Mouse (Mus musculus) testis, adult 10 weeks (tissue): ENCODE data around the gene Usp45. TPM values are rescaled to one million over a fixed set of nuclear protein-coding genes. Genes with fewer than 3 reads are reported as not detected.

Experiments
- polyA plus RNA-seq: library from polyadenylated mRNA; stranded (reverse); fragments of 350-450 nt; fragmentation: Illumina TruSeq; extraction: RNeasy Lipid Tissue Mini Kit (QIAGEN cat#74804); gene quantifications from one replicate; pipeline ENCODE4 v1.2.3, GENCODE M21; 2014; ENCODE audit warnings: low read depth, low replicate concordance

Gene Usp45
- polyA plus RNA-seq: 43.1 TPM

DNA sequence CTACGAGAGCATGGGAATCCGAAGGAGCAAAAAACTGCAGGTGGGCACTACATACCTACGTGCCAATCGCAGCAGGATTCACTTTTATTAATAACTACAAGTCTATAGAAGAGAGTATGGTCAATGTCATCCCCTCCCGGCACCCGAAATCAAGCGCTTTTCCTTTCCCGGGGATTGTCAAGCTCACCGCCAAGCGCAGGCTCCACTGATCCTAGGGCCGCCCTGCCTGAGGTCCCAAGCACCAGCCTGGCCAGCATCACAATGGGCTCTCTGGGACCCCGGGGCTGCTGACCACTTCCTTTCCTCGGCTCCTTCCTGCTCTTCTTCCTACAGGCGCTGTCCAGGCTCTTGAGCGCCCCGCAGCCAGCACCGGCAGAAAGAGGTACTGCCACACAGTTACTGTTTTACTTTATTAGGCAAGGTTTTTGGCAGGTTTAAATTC is at the start of gene Usp45, which contains the start of gene Tstd3:
TSS of gene Usp45 (plus strand) at position 294 of the 442 bp plus-strand sequence.
TSS of gene Tstd3 (minus strand) at position 350 of the 442 bp plus-strand sequence.

DNA sequence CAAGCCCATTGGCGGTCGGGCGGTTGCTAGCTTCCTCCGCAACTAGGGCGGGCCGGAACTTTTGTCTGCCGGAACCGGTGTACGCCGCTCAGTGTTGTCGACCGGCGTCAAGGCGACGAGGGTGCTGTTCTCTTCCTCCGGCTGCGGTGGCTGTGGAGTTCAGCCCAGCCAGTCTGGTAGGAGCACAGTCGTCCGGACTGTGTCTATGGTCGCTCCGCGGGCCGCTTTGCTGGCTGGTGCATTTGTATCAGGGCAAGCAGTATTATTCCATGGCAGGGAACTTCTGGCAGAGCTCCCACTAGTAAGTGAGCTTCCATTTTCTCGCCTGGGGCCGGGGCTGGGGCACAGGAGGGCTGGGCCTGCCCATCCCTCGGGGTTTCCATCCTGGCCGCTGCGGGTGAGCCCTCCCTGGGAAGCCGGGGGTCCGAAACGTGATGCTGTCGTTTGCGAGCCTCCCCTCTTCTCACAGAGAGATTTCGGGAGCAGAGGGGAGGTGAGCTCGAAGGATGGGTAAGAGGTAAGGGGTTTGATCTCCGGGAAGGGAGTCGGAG is 39.3 kb upstream of the Usp45 start, which contains the start of gene Ccnc:
TSS of gene Ccnc (plus strand) at position 87 of the 551 bp plus-strand sequence.

DNA sequence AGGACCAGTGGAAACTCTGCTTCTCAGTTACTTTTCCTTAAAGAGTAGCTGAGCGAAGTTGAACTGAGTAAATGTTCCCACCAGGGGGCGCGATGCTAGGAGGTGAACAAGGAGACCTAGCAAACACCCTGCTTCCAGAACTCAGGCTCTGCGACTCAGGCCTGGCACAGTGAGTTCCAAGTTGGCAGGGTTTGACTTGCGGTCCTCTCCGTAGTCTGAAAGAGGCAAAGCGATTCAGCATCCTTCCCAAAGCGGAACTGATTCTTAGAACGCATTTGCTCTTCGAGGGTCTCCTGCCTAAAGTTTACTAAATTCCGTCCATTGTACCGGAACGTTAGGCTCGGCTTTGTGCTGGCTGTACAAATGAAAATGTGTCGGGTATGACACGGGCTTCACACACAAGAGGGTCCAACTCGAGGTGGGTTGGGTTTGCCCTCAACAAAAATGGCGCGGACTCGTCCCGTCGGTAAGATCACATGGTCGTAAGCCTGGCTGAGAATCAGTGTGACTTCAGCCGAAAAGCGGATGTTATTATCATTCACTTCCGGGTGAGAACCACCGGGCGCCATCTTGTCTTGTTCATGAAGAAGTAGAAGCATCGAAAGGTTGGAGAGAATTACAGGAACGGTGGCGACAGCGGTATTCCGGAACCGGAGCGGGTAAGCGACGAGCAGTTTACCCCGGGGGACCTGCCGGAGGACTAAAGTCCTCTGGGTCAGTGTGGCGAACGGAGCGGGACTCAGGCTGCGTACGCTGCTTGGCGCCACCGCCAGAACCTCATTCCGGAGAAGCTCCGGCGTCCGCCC is 80.7 kb downstream of the Usp45 start, which contains the start of gene Pnisr:
TSS of gene Pnisr (plus strand) at position 103 of the 806 bp plus-strand sequence.

DNA sequence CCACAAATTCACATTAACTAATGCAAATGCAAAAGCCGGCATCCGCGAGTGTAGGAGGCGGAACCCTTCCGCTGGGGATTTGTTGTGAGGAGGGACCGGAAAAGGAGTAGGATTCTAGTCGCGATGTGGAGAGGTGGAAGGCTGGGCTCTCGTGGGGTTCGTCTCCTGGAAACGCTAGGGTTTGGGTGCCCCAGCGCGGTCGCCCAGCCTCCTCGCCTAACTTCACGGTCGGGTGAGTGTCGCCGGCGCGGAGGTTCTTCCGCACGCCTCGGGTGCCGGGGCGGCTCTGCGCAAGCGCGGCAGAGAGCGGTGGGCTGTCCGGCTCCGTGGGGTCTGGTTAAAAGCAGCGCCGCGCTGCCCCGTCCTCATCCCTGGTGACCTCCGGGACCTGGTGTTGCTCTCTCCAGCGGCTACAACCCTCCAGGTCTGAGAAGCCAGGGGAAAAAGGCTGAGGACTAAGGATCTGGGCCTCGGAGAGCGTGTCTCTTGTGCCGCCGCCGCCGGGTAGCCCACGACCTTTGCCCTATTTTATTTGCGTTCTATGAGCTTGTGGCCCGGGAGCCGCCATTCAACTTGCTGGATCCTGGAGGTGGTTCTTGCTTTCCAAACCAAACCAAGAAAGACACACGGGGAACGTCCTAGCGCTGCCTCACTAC is 112.7 kb downstream of the Usp45 start, which contains the start of gene Coq3:
TSS of gene Coq3 (plus strand) at position 109 of the 656 bp plus-strand sequence.

Other genes with a start within 250 kb of the Usp45 start
- gene Prdm13, start 81.2 kb upstream of the Usp45 start, polyA plus RNA-seq: not detected
- 38.2 TPM for gene Ccnc, start 39.5 kb upstream of the Usp45 start, polyA plus RNA-seq
- 17.8 TPM for gene Tstd3, start 56 bp downstream of the Usp45 start, polyA plus RNA-seq
- 97.9 TPM for gene Pnisr, start 80.4 kb downstream of the Usp45 start, polyA plus RNA-seq
- 9.3 TPM for gene Coq3, start 112.5 kb downstream of the Usp45 start, polyA plus RNA-seq
- 2.0 TPM for gene Faxc, start 164.2 kb downstream of the Usp45 start, polyA plus RNA-seq